Mouse (Mus musculus): ENCODE measurements around the gene Stxbp4. TPM values are rescaled to one million over a fixed set of nuclear protein-coding genes. Genes with fewer than 3 reads are reported as not detected.

Stxbp4 gene
- 2.0 and 2.1 TPM in 2 replicates for polyA plus RNA-seq (2015; fragmentation: Nextera tagmentation; extraction: Ambion mirVana)

DNA sequence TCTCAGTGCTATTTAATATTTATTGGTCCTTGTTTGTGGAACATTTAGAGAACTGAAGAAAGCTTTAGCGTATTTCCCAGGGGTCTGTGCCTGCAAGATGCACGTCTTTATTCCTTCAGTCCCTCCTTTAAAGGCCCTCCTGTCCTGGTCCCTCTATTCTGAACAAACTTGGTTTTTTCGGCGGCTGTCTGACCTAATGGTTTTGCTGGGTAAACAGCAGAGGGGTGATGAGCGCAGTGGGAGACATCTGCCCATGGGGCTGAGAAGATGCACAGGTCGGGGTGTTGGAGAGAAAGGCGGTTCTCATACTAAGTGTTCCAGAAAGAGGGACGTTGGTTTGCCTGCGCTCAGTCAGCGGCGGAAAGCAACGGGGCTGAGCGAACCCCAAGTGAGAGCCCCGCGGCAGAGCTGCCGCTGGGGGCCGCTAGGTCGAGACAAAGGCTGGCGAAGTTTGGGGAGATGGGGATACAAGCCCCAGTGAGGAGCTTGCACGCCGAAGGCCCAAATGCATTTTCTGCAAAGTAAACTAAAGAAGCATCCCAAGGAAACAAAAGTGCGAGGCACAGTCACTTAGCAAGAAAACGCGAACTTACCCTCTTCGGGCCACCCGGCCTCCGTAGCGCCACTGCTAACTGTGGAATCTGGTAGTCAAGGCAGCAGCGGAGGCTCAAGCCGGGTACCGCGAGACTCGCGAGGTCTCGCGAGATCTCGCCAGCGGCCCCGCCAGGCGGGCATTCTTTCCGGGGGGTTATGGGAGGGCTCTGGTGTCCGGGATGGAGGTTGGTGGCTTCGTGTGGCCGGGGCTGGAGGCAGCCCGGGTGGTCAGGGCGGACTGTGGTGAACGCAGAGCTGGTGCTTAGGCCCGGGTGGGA, at the start of gene Stxbp4, which contains the start of gene Cox11:
Gene Stxbp4 (minus strand): TSS at position 645 of the 872 bp plus-strand sequence.
Gene Cox11 (plus strand): TSS at position 734 of the 872 bp plus-strand sequence.
- Histone ChIP-seq H3K36me3 (ENCODE audit: control insufficient read depth, insufficient read depth) (peaks cover 9% of the 10 kb centered on the region; the same call in 1 of the 2 replicates), H3K9me3 (ENCODE audit: control insufficient read depth) (no peaks in the 10 kb centered on the region), H3K27me3 (replicated peaks; ENCODE audit: control insufficient read depth, insufficient read depth, low read length) (no peaks in the 10 kb centered on the region), H3K9ac (ENCODE audit: low read depth, low read length) (peak within 1 kb of the TSS; percentile 93), H3K27ac (ENCODE audit: low read depth, low read length) (peak within 1 kb of the TSS; percentile 86), H3K4me2 (replicated peaks; ENCODE audit: low read depth) (peak within 1 kb of the TSS; percentile 84), H3K4me1 (replicated peaks; ENCODE audit: control insufficient read depth, insufficient read depth, low read length) (no peaks in the 10 kb centered on the region; the same call in 1 of the 2 replicates), H3K4me3 (ENCODE audit: low read depth, low read length) (peak within 1 kb of the TSS; percentile 88)
- TF ChIP-seq CTCF (IDR thresholded peaks at IDR 0.05; ENCODE audit: low read depth): peak; percentile 71
- WGBS: under 1% methylated on average over 48 of the region's 48 CpGs
- peak; percentile 98 for ATAC-seq

DNA sequence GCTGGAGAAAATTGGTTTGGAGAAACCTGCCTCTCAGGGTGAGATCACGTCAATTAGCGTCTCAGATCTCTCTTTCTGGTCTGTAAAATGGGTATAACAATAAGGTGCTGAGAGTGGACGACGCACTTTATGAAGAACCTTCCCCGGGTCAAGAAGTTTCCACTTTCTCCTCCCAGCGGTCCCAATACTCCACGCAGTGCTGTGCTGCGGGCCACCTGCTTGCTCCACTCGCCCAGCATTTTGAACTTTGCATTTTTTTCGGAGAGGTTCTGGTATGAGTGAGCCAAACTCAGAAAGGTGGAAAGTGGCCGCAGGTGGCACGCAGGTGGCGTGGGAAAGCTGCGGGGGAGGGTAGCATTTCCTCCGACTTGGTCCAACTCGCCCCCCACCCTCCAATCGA, 49.2 kb upstream of the Stxbp4 start:
- peak overlapping the region; percentile 86 for H3K4me3 ChIP-seq (ENCODE audit: low read depth, low read length)
- H3K9ac ChIP-seq (ENCODE audit: low read depth, low read length): peak overlapping the region; percentile 68
- H3K9me3 ChIP-seq (ENCODE audit: control insufficient read depth): no peaks in the 10 kb centered on the region
- H3K36me3 ChIP-seq (ENCODE audit: control insufficient read depth, insufficient read depth): peaks cover 6% of the 10 kb centered on the region; the same call in 1 of the 2 replicates
- peak overlapping the region; percentile 89 for H3K4me2 ChIP-seq (replicated peaks; ENCODE audit: low read depth)
- peak overlapping the region; percentile 68 for H3K27ac ChIP-seq (ENCODE audit: low read depth, low read length)
- ATAC-seq: peak; percentile 46
- 0 out of 2 replicates have a peak, but pooled peaks cover 3% of the 10 kb centered on the region for H3K4me1 ChIP-seq (replicated peaks; ENCODE audit: control insufficient read depth, insufficient read depth, low read length)
- TF ChIP-seq CTCF (IDR thresholded peaks at IDR 0.05; ENCODE audit: low read depth): no peak
- under 1% methylated on average over 17 of the region's 17 CpGs for WGBS
- H3K27me3 ChIP-seq (replicated peaks; ENCODE audit: control insufficient read depth, insufficient read depth, low read length): no peaks in the 10 kb centered on the region

DNA sequence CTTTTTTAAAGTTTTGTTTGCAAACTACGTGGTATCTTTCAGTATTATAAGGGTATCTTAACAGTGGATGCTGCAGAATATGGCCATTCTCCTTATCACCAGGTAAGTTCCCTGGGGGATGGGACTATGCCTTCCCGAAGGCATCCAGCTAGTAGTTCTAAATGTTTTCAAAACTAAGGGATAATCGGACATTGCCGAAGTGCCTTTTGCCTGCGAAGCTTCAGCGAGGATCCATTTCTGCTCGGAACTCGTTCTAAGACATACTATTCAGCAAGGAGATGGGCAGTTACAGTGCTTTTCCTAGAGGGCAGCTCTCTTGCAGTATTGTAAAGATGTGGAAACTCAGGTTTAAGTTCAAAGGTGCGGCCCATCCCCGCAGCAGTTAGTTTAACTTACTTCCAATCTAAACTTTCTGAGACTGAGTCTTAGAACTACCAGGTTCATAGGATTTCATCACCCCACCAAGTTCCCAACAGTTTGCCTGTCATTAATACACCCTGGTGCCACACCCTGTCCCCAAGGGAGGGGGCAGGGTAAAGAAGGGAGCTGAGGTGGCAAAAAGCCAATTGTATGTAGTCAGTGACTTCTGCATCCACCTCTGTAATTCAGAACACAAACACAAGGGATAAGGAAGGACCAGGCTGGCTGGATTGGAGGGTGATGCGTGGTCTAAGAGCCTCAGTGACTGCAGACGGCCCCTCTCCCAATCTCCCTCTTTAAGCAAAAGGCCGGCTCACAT, 48.6 kb upstream of the Stxbp4 start:
- Histone ChIP-seq H3K4me3 (ENCODE audit: low read depth, low read length) (peak overlapping the region; percentile 86), H3K9ac (ENCODE audit: low read depth, low read length) (0 out of 2 replicates have a peak overlapping the region, but pooled peaks have one; percentile 68), H3K27ac (ENCODE audit: low read depth, low read length) (peak overlapping the region; percentile 68), H3K27me3 (replicated peaks; ENCODE audit: control insufficient read depth, insufficient read depth, low read length) (no peaks in the 10 kb centered on the region), H3K36me3 (ENCODE audit: control insufficient read depth, insufficient read depth) (peaks cover 10% of the 10 kb centered on the region; the same call in 1 of the 2 replicates), H3K4me1 (replicated peaks; ENCODE audit: control insufficient read depth, insufficient read depth, low read length) (0 out of 2 replicates have a peak, but pooled peaks cover 3% of the 10 kb centered on the region), H3K9me3 (ENCODE audit: control insufficient read depth) (no peaks in the 10 kb centered on the region), H3K4me2 (replicated peaks; ENCODE audit: low read depth) (peak overlapping the region; percentile 89)
- peak; percentile 73 for ATAC-seq
- no peak for TF ChIP-seq CTCF (IDR thresholded peaks at IDR 0.05; ENCODE audit: low read depth)
- 48% methylated on average over 13 of the region's 13 CpGs for WGBS

DNA sequence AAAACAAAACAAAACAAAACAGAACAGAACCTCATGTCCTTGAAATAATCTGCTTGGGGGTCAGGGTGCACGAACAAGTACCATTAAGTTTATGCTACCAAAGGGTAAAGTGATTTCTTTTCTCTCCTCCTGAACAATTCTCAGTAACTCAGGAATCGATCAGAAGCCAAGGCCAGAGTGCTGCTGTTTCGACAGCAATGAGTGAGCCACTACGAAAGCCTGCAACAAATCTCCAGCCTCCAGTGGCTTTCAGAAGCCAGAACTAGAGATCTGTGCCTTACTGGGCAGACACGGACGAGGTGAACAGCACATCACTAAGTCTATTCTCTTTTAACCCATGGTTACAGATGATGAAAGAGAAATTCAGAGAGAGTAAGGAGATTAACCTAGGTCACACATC, 47.3 kb upstream of the Stxbp4 start:
- Histone ChIP-seq H3K9me3 (ENCODE audit: control insufficient read depth) (no peaks in the 10 kb centered on the region), H3K9ac (ENCODE audit: low read depth, low read length) (no peak overlapping the region), H3K4me3 (ENCODE audit: low read depth, low read length) (no peak overlapping the region), H3K36me3 (ENCODE audit: control insufficient read depth, insufficient read depth) (peaks cover 18% of the 10 kb centered on the region; the same call in 1 of the 2 replicates), H3K4me2 (replicated peaks; ENCODE audit: low read depth) (no peak overlapping the region), H3K4me1 (replicated peaks; ENCODE audit: control insufficient read depth, insufficient read depth, low read length) (0 out of 2 replicates have a peak, but pooled peaks cover 3% of the 10 kb centered on the region), H3K27me3 (replicated peaks; ENCODE audit: control insufficient read depth, insufficient read depth, low read length) (no peaks in the 10 kb centered on the region), H3K27ac (ENCODE audit: low read depth, low read length) (no peak overlapping the region)
- ATAC-seq: no peak
- WGBS: 73% methylated on average over 6 of the region's 6 CpGs
- TF ChIP-seq CTCF (IDR thresholded peaks at IDR 0.05; ENCODE audit: low read depth): no peak

DNA sequence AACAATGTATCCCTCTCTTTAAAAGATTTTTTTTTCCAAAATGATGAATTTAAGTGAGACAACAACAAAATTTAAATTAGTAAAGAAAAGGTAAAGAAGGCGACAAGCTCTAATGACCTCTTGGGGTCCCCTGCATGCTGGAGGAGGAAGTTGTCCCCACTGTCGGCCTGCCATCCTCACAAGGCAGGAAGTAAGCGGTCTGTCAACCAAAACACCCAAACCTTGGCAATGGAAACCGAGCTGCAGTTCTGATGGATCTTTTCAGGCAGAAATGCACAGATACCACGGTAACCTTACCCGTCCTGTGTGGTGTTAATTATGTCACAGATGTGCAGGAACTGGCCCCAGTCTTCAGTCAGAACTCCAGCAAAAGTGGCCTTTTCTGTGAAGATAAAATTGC, 46.9 kb upstream of the Stxbp4 start:
- Histone ChIP-seq H3K9me3 (ENCODE audit: control insufficient read depth) (no peaks in the 10 kb centered on the region), H3K4me1 (replicated peaks; ENCODE audit: control insufficient read depth, insufficient read depth, low read length) (0 out of 2 replicates have a peak, but pooled peaks cover 3% of the 10 kb centered on the region), H3K27ac (ENCODE audit: low read depth, low read length) (no peak overlapping the region), H3K27me3 (replicated peaks; ENCODE audit: control insufficient read depth, insufficient read depth, low read length) (no peaks in the 10 kb centered on the region), H3K36me3 (ENCODE audit: control insufficient read depth, insufficient read depth) (peaks cover 20% of the 10 kb centered on the region; the same call in 1 of the 2 replicates), H3K9ac (ENCODE audit: low read depth, low read length) (no peak overlapping the region), H3K4me2 (replicated peaks; ENCODE audit: low read depth) (no peak overlapping the region), H3K4me3 (ENCODE audit: low read depth, low read length) (no peak overlapping the region)
- ATAC-seq: no peak
- 73% methylated on average over 6 of the region's 6 CpGs for WGBS
- TF ChIP-seq CTCF (IDR thresholded peaks at IDR 0.05; ENCODE audit: low read depth): no peak

DNA sequence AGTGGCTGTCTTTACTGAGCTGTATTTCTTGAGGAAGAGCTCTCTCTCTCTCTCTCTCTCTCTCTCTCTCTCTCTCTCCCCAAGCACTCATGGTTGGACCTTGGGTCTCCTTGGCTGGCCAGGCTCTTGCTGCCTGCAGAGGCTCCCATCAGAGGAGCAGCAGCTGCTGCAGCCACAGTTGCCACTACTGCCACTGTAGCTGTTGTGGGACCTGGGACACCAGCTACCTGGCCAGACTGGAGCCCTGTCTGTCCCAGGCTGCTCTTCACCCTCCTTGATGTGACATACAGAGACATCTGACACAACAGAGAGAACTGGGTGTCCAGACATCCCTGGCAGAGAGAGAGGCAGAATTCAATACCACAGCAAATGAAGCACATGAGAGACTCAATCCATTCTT, 43.3 kb upstream of the Stxbp4 start:
- Histone ChIP-seq H3K4me3 (ENCODE audit: low read depth, low read length) (no peak overlapping the region), H3K9ac (ENCODE audit: low read depth, low read length) (no peak overlapping the region), H3K4me1 (replicated peaks; ENCODE audit: control insufficient read depth, insufficient read depth, low read length) (no peaks in the 10 kb centered on the region), H3K36me3 (ENCODE audit: control insufficient read depth, insufficient read depth) (peaks cover 20% of the 10 kb centered on the region; the same call in 1 of the 2 replicates), H3K9me3 (ENCODE audit: control insufficient read depth) (no peaks in the 10 kb centered on the region), H3K27ac (ENCODE audit: low read depth, low read length) (no peak overlapping the region), H3K4me2 (replicated peaks; ENCODE audit: low read depth) (no peak overlapping the region), H3K27me3 (replicated peaks; ENCODE audit: control insufficient read depth, insufficient read depth, low read length) (no peaks in the 10 kb centered on the region)
- no peak for ATAC-seq
- no peak for TF ChIP-seq CTCF (IDR thresholded peaks at IDR 0.05; ENCODE audit: low read depth)
